Mouse (Mus musculus) ES-Bruce4 (cell line): Measurements from ENCODE around the gene Plk4.
A peak's percentile ranks its signal among the peaks of the same experiment; 100 is the strongest.
"Not testable (repeated sequence)": the region's sequence is repeated elsewhere in the genome, so short reads cannot be mapped to it uniquely, and the experiment has no call there.

Experiments
- CTCF ChIP-seq: IDR thresholded peaks from one replicate; pipeline ENCODE4 v1.8.1; 2011; ENCODE audit warnings: low read depth, low read length
- EP300 ChIP-seq: IDR thresholded peaks from 2 replicates; pipeline ENCODE4 v1.6.1; 2011; ENCODE audit warnings: low read depth, low read length; ENCODE audit not compliant: insufficient read depth
- POLR2A ChIP-seq: IDR thresholded peaks from one replicate; pipeline ENCODE4 v1.8.1; 2011; ENCODE audit warnings: low read length; ENCODE audit not compliant: insufficient read depth

GRCm38 (mm10) chr3:40846473-40846956 is 46.7 kb downstream of the Plk4 start, which contains the start of gene Mfsd8:
- TF ChIP-seq CTCF: peak; percentile 37
- TF ChIP-seq POLR2A, EP300: not testable (repeated sequence)
